Mouse (Mus musculus): Measurements from ENCODE around the gene Hrasls5.

DNA sequence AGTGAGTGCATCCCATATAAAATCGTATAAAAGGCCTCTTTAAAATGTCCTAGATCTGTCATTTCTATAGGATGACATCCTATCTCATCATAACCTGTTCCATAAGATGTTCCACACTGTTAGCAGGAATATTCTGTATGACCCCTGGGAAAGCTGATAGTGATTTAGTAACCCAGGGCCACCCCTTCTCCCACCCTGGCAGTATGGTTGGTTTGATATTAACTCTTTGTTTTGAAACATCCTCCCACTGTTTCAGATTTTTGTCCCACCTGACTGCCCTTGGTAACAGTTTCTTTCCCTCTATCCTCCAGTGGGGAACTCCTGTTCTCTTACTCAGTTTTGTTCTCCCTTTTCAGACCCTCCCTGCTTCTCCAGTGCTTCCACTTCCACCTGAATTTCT, 21.4 kb downstream of the Hrasls5 start:
- TF ChIP-seq CTCF (IDR thresholded peaks at IDR 0.05; ENCODE audit: low read depth, low read length): no peak
- no peak for TF ChIP-seq POLR2AphosphoS5 (IDR thresholded peaks at IDR 0.05; ENCODE audit: insufficient replicate concordance, low read depth, low read length)
- no peak for TF ChIP-seq GATA1 (IDR thresholded peaks at IDR 0.05; ENCODE audit: borderline replicate concordance, low read length)

All from G1E (cell line).